Mouse (Mus musculus): Measurements from ENCODE around the gene Prokr1.

DNA sequence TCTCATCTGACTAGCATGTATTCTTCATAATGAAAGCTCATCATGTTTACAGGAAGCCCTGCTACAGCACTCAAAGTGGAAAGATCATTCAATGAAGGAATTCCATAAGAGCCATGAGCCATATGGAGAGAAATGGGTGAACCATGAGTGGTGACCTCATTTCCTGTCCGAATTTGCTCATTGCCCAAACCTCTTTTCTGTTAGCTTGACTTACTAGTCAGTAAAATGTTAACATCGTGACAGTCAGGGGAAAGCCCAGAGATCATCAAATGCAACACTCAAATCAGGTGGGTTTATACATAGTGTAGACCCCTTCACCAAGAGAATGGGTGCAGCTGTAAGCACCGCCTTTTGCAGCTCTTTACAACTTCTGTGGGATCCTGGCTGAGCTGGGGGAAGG, 36.8 kb downstream of the Prokr1 start:
- TF ChIP-seq CTCF (IDR thresholded peaks at IDR 0.05; ENCODE audit: control insufficient read depth, insufficient read depth, insufficient replicate concordance, low read depth, low read length) (no peak), POLR2A (IDR thresholded peaks at IDR 0.05; ENCODE audit: control insufficient read depth, low read depth, low read length) (no peak)
